Mouse (Mus musculus) c-Kit-positive CD71-positive TER-119-negative erythroid progenitor cells, embryonic 14.5 days (primary cell): Measurements from ENCODE around the gene Tbcd.
A peak's percentile ranks its signal among the peaks of the same experiment; 100 is the strongest.

ENCODE experiments used
- DNase-seq: peaks from one replicate; pipeline ENCODE4 v3.0.0-alpha.2; 2013; ENCODE audit warnings: low read depth

The Tbcd gene

GRCm38 (mm10) chr11:121451753-121452635 is at the start of gene Tbcd:
TSS of gene Tbcd (plus strand) at chr11:121451949.
- peak; percentile 94 for DNase-seq

GRCm38 (mm10) chr11:121407366-121408155 is 44.2 kb upstream of the Tbcd start:
- DNase-seq = no peak

- DNase-seq = no peak
Measured at GRCm38 (mm10) chr11:121414762-121415161, 37.0 kb upstream of the Tbcd start.

GRCm38 (mm10) chr11:121415351-121415750 is 36.4 kb upstream of the Tbcd start:
- DNase-seq = no peak

- no peak for DNase-seq
Measured at GRCm38 (mm10) chr11:121417971-121418370, 33.8 kb upstream of the Tbcd start.

GRCm38 (mm10) chr11:121418932-121419331 is 32.8 kb upstream of the Tbcd start:
- no peak for DNase-seq

- DNase-seq = no peak
Measured at GRCm38 (mm10) chr11:121420379-121420778, 31.4 kb upstream of the Tbcd start.

- peak; percentile 99 for DNase-seq
Measured at GRCm38 (mm10) chr11:121420830-121421552, 30.8 kb upstream of the Tbcd start, which contains the start of gene Fn3krp. TSS of gene Fn3krp (plus strand) at chr11:121421401.

GRCm38 (mm10) chr11:121421553-121422173 is 30.1 kb upstream of the Tbcd start:
- no peak for DNase-seq

GRCm38 (mm10) chr11:121433397-121433796 is 18.4 kb upstream of the Tbcd start:
- peak; percentile 82 for DNase-seq

GRCm38 (mm10) chr11:121434156-121435155 is 17.3 kb upstream of the Tbcd start, which contains the start of gene Fn3k:
TSS of gene Fn3k (plus strand) at chr11:121434913.
- DNase-seq = peak; percentile 68

- DNase-seq = no peak
Measured at GRCm38 (mm10) chr11:121437236-121437635, 14.5 kb upstream of the Tbcd start.

- DNase-seq = no peak
Measured at GRCm38 (mm10) chr11:121439686-121440292, 12.0 kb upstream of the Tbcd start.

GRCm38 (mm10) chr11:121441653-121442052 is 10.1 kb upstream of the Tbcd start:
- DNase-seq = no peak

- no peak for DNase-seq
Measured at GRCm38 (mm10) chr11:121442076-121442475, 9.7 kb upstream of the Tbcd start.

- no peak for DNase-seq
Measured at GRCm38 (mm10) chr11:121451216-121451726, 478 bp upstream of the Tbcd start.

- DNase-seq = no peak
Measured at GRCm38 (mm10) chr11:121457874-121458273, 6.1 kb downstream of the Tbcd start.

- DNase-seq = no peak
Measured at GRCm38 (mm10) chr11:121467408-121467807, 15.7 kb downstream of the Tbcd start.

- DNase-seq = no peak
Measured at GRCm38 (mm10) chr11:121474831-121475230, 23.1 kb downstream of the Tbcd start.
